Mouse (Mus musculus) heart, postnatal 25 days (tissue): ENCODE data around the gene Nfkb1. TPM values are rescaled to one million over a fixed set of nuclear protein-coding genes. Genes with fewer than 3 reads are reported as not detected.

ENCODE experiments used
- DNase-seq: peaks from one replicate; pipeline ENCODE4 v3.0.0; 2022; ENCODE audit warnings: low spot score
- intact Hi-C: fragments of 180-260 bp; cut with DNase I; formaldehyde crosslinking; loops from one replicate; pipeline ENCODE4 v1.15.1; 2025
- total RNA-seq, 2 experiments: library from RNA; stranded (reverse); gene quantifications; 2 replicates each; pipeline ENCODE4 v1.2.3; 2021

The Nfkb1 gene
- total RNA-seq, 2 experiments from 2014 or later: 37.1 to 38.5 TPM

- intact Hi-C loops: no loop called here
- no peak for DNase-seq
Observed at GRCm38 (mm10) chr3:135567888-135568287, 123.5 kb downstream of the Nfkb1 start.

GRCm38 (mm10) chr3:135565306-135565705, 126.0 kb downstream of the Nfkb1 start:
- no peak for DNase-seq
- intact Hi-C loops: no loop called here

GRCm38 (mm10) chr3:135564706-135565105, 126.6 kb downstream of the Nfkb1 start:
- intact Hi-C loops: no loop called here
- DNase-seq: no peak

DNA sequence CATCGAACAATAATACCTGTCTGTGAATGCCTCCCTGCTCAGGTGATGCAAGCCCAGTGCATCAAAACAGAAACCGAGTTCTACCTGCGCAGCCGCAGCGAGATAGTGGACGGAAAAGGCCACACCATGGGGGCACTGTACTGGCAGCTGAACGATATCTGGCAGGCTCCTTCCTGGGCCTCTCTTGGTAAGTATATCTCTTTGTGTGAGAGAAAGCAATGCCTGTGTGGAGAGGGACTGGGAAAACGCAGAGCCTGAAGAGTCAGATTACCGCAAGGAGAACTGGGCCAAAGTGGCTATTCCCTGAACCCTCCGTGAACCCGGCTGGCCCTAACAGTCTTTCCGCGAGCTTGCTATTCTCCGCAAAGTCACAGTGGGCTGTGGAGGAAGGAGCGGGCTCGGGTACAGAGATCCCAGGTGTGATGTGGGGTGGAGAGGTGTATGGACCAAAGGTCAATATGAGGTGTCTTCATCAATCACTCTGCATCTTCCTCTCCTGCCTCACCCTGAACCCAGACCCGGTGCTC, 128.1 kb downstream of the Nfkb1 start:
- intact Hi-C loops: no loop called here
- DNase-seq: no peak

GRCm38 (mm10) chr3:135562036-135562435, 129.3 kb downstream of the Nfkb1 start:
- DNase-seq: no peak
- intact Hi-C loops: no loop called here

DNA sequence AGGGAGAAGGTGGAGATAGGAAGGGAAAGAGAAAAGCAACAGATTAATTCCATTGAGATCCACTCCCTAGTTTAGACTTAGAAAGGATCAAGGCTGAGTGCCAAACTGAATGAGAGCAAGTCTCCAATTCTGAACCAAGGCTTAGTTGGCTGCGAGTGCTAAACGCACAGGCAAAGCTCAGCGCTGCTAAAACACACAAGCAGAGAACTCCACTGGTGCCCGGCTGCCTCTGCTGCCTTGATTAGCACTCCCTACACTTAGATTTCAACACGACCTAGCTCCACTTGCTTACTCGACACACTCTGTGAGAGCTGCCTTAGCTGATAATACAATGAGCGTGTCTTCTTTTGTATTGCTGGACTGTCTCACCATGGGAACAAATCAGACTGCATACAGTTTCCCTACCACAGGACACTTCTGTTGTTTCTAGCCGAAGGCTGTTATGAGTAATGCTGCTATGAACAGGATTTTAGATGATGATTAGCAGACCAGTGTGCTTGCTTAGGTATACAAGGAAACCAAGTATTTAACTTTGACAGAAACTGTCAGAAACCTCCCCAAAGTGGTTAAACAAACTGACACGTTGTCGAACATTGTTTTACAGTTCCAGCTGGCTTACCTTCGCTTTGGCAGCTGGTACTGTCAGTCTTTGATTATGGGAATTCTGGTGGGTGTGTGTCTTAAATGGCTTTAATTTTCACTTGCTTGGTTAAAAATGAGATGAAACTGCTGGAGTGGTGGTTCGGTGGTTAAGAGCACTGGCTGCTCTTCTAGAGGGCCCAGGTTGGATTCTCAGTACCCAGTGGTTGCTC, 134.3 kb downstream of the Nfkb1 start:
- no peak for DNase-seq
- intact Hi-C loops: loop anchor here (5.0 kb wide), 1 partner anchor 155 kb away; no protein-coding TSS in a partner anchor

DNA sequence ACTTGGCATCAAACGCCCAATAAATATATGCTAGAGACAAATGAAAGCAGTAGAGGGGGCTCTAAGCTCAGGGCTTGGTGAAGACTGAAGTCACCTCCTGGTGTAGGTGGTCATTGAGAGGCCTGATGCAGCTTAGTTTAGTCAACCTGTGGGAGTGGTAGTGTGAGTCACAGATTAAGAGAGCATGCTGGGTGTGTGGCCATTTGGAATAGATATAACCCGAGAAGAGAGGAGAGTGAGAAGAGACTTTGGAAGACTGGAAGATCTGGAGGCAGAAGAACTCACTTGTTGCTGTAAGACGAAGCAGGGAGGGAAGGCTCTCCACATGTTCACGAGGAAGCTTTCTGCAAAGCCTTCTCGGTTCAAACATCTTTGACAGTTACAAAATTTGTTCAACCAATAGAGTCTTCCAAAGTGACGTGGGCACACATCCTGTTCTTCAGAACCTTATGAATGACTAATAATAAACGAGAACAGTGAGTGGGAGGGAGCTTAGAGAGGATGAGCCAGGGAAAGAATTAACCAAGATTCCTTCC, 135.2 kb downstream of the Nfkb1 start:
- intact Hi-C loops: loop anchor here (5.0 kb wide), 1 partner anchor 156 kb away; no protein-coding TSS in a partner anchor
- no peak for DNase-seq

DNA sequence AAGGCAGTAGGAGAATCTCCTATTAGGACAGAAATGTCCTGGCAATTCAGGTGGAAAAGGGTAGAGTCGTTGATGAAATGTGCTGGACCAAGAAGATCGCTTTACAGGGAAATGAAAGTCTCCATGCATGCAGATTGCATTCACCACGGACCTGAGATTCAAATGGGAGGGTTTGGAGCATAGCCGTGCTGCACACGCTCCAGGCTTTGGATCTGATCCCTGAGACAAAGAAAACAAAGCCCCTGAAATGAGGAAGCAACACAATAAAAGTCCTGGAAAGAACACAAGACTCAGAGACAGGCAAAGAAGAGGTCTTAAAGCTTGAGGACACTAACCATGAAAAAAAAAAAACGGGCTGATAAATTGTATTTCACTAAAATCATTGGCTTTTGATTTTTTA, 136.2 kb downstream of the Nfkb1 start:
- intact Hi-C loops: loop anchor here (5.0 kb wide), 1 partner anchor 157 kb away; no protein-coding TSS in a partner anchor
- no peak for DNase-seq

GRCm38 (mm10) chr3:135552874-135553273, 138.5 kb downstream of the Nfkb1 start:
- no peak for DNase-seq
- intact Hi-C loops: no loop called here

DNA sequence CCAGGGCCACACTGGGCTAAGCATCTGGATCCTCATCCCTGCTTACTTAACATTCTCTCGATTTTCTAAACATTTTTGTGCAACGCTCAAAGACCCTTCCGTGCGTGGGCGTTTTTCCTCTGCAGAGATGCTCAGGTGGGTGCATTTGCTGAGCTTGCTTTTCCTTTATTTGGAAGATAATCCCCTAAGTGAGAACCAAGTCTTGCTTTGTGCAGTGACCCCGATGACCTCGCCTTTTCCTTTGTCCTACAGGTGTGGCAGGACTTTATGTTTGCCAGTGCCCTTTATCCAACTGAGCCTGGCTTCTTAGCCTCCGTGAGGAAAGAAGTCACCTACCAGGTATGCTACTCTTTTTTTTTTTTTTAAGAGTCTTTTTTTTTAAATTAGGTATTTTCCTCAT, 144.0 kb downstream of the Nfkb1 start:
- intact Hi-C loops: no loop called here

DNA sequence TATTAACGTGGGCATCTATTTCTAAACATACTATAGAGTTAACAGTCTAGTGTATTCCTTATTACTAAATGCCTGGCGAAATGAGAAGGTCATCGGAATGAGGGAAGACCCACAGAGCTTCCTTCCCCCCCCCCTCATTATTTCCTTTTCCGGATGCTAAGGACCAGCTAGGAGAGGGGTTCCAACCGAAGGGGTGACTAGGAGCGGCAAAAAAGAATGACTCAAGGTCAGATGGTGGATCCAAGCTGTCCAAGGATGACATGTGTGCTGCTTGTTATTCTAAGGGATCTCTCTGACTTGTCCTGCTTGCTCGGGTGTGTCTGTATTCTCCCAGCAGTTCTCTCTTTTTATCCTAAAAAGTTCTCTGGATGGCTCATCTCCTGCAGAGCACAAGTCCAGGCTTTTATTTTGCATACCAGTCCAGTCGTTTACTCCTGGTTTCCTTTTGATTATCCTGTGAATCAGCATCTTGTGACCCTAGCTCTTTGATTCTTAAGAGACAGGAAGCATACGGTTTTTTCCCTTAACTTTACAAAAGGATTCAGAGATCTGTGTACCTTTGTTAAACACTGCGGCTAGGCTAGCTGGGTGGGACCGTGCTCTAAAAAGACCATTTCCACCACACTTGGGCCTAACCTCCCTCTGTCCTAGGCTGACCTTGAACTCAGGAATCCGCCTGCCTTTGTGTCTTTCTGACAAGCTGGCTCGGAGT, 145.0 kb downstream of the Nfkb1 start:
- intact Hi-C loops: no loop called here
- DNase-seq: no peak

More for the DNA sequence above, 144.0 kb downstream of the Nfkb1 start:
- DNase-seq: no peak

Other genes with a start within 250 kb of the Nfkb1 start
- 10 to 100 TPM; 18.4 to 18.8 TPM for gene Manba, start 205.9 kb downstream of the Nfkb1 start, total RNA-seq
- gene Slc39a8, start 133.7 kb upstream of the Nfkb1 start, total RNA-seq: 1 to 10 TPM; 5.1 to 7.4 TPM